Mouse (Mus musculus): ENCODE measurements around the gene Dnajb6.

Dnajb6 gene

DNA sequence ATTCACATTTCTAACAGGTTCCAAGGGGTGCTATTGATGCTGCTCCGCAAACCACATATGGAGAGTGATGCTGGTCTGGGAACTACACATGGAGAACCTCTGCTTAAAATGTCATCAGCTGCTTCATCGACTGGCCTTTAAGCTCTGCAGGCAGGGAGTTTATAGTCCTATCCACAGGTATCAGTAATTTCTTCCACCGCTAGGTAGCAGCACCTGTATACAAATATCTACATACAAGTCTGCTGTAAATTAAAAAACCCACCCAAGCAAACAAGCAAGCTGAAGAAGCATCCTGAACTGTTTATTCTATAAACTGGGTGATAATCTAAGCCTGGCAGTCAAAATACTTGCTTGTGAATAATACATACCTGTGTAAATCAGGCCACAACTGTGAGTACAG, 89.3 kb downstream of the Dnajb6 start:
- in situ Hi-C loops (cut with MboI; ENCODE audit: low pct_unique_long_range_greater_than_20kb in 1 of 2, low sequenced_read_pairs in 2 of 2, unreplicated experiment in 1 of 2), result no loop called here

GRCm38 (mm10) chr5:29826780-29827179, 91.3 kb downstream of the Dnajb6 start:
- in situ Hi-C loops (cut with MboI; ENCODE audit: low pct_unique_long_range_greater_than_20kb in 1 of 2, low sequenced_read_pairs in 2 of 2, unreplicated experiment in 1 of 2), result no loop called here

- in situ Hi-C loops (cut with MboI; ENCODE audit: low pct_unique_long_range_greater_than_20kb in 1 of 2, low sequenced_read_pairs in 2 of 2, unreplicated experiment in 1 of 2), result no loop called here
Measured at GRCm38 (mm10) chr5:29842444-29843166, 107.1 kb downstream of the Dnajb6 start.

DNA sequence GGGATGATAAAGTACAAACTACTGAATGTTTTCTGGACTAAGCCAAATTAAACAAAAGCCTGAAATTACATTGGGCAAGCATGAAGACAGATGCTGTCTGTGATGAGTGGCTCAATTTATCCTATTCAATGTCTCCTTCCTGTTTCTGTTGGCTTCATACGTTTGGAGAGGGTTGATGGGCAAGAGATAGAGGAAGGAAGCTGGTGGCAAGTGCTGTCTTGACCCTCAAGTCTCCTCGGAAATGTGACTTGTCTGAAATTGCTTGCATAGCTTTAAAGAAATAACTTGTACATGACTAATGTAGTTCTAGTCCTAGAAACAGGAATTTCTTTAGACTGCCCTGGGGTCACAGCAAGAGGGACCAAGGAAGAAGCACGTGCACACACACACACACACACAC, 109.5 kb downstream of the Dnajb6 start:
- in situ Hi-C loops (cut with MboI; ENCODE audit: low pct_unique_long_range_greater_than_20kb in 1 of 2, low sequenced_read_pairs in 2 of 2, unreplicated experiment in 1 of 2), result no loop called here

DNA sequence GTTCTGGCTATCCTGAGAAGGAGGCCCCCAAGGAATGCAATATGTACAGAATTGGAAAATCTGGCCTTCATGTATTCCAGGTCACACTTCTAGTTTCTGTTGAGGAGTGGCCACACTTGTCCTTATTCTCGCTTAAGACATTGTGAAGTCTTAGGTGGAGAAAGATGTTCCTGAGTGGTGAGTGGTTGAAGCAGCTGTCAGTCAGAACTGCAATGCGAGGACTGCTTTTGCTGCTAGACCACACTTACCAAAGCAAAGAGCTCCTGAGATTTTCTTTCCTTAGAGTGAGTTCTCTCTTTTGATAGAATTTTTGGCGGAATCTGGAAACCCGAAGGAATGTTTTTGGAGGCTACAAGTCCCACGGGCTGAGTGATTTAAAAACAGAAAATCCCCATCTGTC, 112.0 kb downstream of the Dnajb6 start:
- in situ Hi-C loops (cut with MboI; ENCODE audit: low pct_unique_long_range_greater_than_20kb in 1 of 2, low sequenced_read_pairs in 2 of 2, unreplicated experiment in 1 of 2), result no loop called here

GRCm38 (mm10) chr5:29848091-29848490, 112.6 kb downstream of the Dnajb6 start:
- in situ Hi-C loops (cut with MboI; ENCODE audit: low pct_unique_long_range_greater_than_20kb in 1 of 2, low sequenced_read_pairs in 2 of 2, unreplicated experiment in 1 of 2), result no loop called here

GRCm38 (mm10) chr5:29852376-29852775, 116.9 kb downstream of the Dnajb6 start:
- in situ Hi-C loops (cut with MboI; ENCODE audit: low pct_unique_long_range_greater_than_20kb in 1 of 2, low sequenced_read_pairs in 2 of 2, unreplicated experiment in 1 of 2), result no loop called here

DNA sequence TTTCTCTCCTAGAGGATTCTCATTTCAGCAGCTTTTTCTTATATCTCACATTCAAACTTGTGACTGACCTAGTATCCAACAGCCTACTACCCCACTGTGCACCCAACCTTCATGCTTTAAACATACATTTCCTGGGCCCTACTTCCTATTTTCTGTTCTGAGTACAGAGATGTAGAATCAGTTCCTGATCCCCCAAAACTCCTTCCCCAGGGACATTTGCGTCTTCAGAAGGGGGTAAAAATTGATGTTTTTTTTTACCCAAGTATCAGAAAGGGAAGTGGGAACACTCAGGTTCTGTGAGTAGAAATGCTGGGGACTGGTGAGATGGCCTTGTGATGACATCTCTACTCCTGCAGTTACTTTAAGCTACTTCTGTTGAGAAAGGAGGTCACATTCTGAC, 117.5 kb downstream of the Dnajb6 start:
- in situ Hi-C loops (cut with MboI; ENCODE audit: low pct_unique_long_range_greater_than_20kb in 1 of 2, low sequenced_read_pairs in 2 of 2, unreplicated experiment in 1 of 2), result no loop called here

DNA sequence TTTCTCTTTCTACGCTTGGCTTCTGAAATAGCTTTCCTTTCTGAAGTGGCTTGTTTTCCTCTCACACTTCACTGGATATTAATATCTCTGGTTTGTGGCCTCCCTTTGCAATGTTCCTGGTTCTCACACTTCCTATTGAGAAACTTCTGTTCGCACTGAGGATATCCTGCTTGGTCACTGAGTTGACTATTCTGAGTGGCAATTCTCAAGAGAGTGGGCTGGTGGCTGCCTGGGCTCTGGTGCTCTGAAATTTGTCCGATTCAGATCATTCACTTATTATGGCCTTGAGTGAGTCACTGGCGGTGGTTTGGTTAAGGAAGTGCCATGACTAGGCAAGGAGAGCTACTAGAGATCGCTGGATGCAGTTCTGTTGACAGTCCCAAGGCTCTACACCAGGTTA, 118.9 kb downstream of the Dnajb6 start:
- in situ Hi-C loops (cut with MboI; ENCODE audit: low pct_unique_long_range_greater_than_20kb in 1 of 2, low sequenced_read_pairs in 2 of 2, unreplicated experiment in 1 of 2), result no loop called here

GRCm38 (mm10) chr5:29854971-29855370, 119.5 kb downstream of the Dnajb6 start:
- in situ Hi-C loops (cut with MboI; ENCODE audit: low pct_unique_long_range_greater_than_20kb in 1 of 2, low sequenced_read_pairs in 2 of 2, unreplicated experiment in 1 of 2), result no loop called here

DNA sequence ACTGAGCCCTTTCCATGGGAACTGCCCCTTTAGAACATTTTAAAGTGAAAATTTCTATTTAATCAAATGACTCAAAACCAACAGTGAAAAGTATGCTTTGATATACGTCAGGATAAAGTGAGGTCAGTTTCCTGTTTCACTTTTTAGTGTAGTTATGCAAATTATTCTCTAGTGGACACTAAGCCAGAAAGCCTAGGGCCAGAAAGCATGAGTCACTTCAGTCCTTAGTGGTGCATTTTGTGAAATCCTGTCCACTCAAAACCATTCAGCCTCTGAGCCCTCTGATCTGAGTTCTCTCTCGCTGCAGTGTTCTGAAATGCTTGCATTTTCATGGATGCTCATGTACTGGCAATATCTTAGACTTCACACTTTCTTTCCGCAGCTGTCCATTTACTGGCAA, 126.0 kb downstream of the Dnajb6 start:
- in situ Hi-C loops (cut with MboI; ENCODE audit: low pct_unique_long_range_greater_than_20kb in 1 of 2, low sequenced_read_pairs in 2 of 2, unreplicated experiment in 1 of 2), result no loop called here

- in situ Hi-C loops (cut with MboI; ENCODE audit: low pct_unique_long_range_greater_than_20kb in 1 of 2, low sequenced_read_pairs in 2 of 2, unreplicated experiment in 1 of 2), result no loop called here
Measured at GRCm38 (mm10) chr5:29862388-29862787, 126.9 kb downstream of the Dnajb6 start.

GRCm38 (mm10) chr5:29864291-29864737, 128.8 kb downstream of the Dnajb6 start:
- in situ Hi-C loops (cut with MboI; ENCODE audit: low pct_unique_long_range_greater_than_20kb in 1 of 2, low sequenced_read_pairs in 2 of 2, unreplicated experiment in 1 of 2), result no loop called here

GRCm38 (mm10) chr5:29864994-29865393, 129.5 kb downstream of the Dnajb6 start:
- in situ Hi-C loops (cut with MboI; ENCODE audit: low pct_unique_long_range_greater_than_20kb in 1 of 2, low sequenced_read_pairs in 2 of 2, unreplicated experiment in 1 of 2), result no loop called here

Measured in mouse embryonic stem cell (cell line).